Mouse (Mus musculus) embryonic facial prominence, embryonic 12.5 days (tissue): ENCODE measurements around the gene Rtp1. TPM values are rescaled to one million over a fixed set of nuclear protein-coding genes. Genes with fewer than 3 reads are reported as not detected.

Source experiments
- ATAC-seq: fragments of 200-750 bp; cut with Nextera tagmentation; 2 replicates; pipeline ENCODE4 v1.8.0; 2017; ENCODE audit not compliant: insufficient number of reproducible peaks, insufficient read depth, low FRiP score, low TSS enrichment
- H3K27ac ChIP-seq: fragments of 300-500 bp; sonication (generic); 2 replicates; pipeline ENCODE4 v1.5.1; 2016; ENCODE audit warnings: mild to moderate bottlenecking
- H3K27me3 ChIP-seq: fragments of 300-500 bp; sonication (generic); 2 replicates; pipeline ENCODE4 v1.6.1; 2016; ENCODE audit warnings: mild to moderate bottlenecking, moderate library complexity
- H3K36me3 ChIP-seq: fragments of 300-500 bp; sonication (generic); 2 replicates; pipeline ENCODE4 v1.6.1; 2016; ENCODE audit warnings: mild to moderate bottlenecking
- H3K4me1 ChIP-seq: fragments of 300-500 bp; sonication (generic); 2 replicates; pipeline ENCODE4 v1.6.1; 2016
- H3K4me2 ChIP-seq: fragments of 300-500 bp; sonication (generic); replicated peaks from 2 replicates; pipeline ENCODE4 v1.6.1; 2016; ENCODE audit warnings: mild to moderate bottlenecking, moderate library complexity
- H3K4me3 ChIP-seq: fragments of 300-500 bp; sonication (generic); 2 replicates; pipeline ENCODE4 v1.5.1; 2016; ENCODE audit warnings: mild to moderate bottlenecking
- H3K9ac ChIP-seq: fragments of 300-500 bp; sonication (generic); 2 replicates; pipeline ENCODE4 v1.6.1; 2016; ENCODE audit warnings: mild to moderate bottlenecking, moderate library complexity
- H3K9me3 ChIP-seq: fragments of 300-500 bp; sonication (generic); 2 replicates; pipeline ENCODE4 v1.6.1; 2016; ENCODE audit warnings: mild to moderate bottlenecking, moderate library complexity
- WGBS: fragments of 180-500 bp; shearing (Covaris S2); methylation state at CpG from one replicate; pipeline ENCODE4 v1.1.7; 2016; 5-methylcytosine and 5-hydroxymethylcytosine counted together
- polyA plus RNA-seq: library from polyadenylated mRNA; unstranded; fragments of >200 nt; fragmentation: Nextera tagmentation; extraction: Ambion mirVana; gene quantifications from 2 replicates; pipeline ENCODE4 v1.2.1, GENCODE M21; 2016

Rtp1 gene
- polyA plus RNA-seq, 1 experiment from 2014 or later = 0.67 TPM

DNA sequence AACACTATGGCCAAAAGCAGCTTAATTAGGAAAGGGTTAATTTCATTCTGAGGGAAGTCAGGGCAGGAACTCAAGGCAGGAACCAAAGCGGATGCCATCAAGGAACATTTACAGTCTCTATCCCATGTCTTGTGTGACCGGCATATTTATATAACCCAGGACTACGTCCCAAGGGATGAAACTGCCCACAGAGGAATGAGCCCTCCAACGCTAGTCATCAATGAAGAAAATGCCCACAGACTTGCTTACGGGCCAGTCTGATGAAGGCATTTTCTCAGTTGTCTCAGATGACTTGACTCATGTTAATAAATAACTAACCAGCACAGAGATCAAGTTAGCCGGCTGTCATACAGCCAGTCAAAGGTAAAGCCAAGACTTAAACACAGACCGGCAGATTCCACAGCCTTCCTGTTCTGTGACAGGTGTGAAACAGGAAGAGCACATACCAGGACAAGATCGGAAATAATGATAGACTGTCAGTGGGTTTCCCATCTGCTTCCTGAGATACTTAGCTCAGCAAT lies 9.3 kb upstream of the Rtp1 start:
- H3K9me3 ChIP-seq = no peaks in the 10 kb centered on the region
- H3K9ac ChIP-seq = no peak overlapping the region
- ATAC-seq = no peak
- no peaks in the 10 kb centered on the region for H3K27me3 ChIP-seq
- H3K27ac ChIP-seq = no peak overlapping the region
- H3K4me1 ChIP-seq = peaks cover 14% of the 10 kb centered on the region; the same call in 1 of the 2 replicates
- H3K4me3 ChIP-seq = no peak overlapping the region
- no peaks in the 10 kb centered on the region for H3K36me3 ChIP-seq
- H3K4me2 ChIP-seq = no peak overlapping the region
- WGBS = 81% methylated on average over 8 of the region's 8 CpGs

DNA sequence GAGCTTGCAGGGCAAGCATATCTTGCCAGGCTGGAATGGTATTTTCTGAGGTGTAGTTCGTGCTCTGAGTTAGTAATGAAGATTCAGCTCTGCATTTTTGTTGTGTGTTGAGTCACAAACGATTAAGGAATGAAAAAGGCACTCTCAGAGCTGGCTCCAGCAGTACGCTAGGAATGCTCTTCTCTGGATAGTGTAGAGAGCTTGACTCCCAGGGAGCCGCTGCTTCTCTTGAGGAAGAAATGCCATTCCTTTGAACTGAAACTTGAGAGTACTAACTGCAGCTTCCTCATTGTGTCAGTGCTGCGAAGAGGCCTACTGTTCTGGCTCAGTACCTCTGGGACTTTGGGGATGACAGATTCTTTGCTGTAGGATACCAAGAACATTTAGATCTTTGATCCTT lies 5.1 kb upstream of the Rtp1 start:
- 63% methylated on average over 5 of the region's 5 CpGs for WGBS
- no peak overlapping the region for H3K4me3 ChIP-seq
- ATAC-seq = no peak
- no peaks in the 10 kb centered on the region for H3K9me3 ChIP-seq
- H3K27me3 ChIP-seq = no peaks in the 10 kb centered on the region
- no peaks in the 10 kb centered on the region for H3K4me1 ChIP-seq
- no peaks in the 10 kb centered on the region for H3K36me3 ChIP-seq
- H3K27ac ChIP-seq = no peak overlapping the region
- H3K9ac ChIP-seq = no peak overlapping the region
- H3K4me2 ChIP-seq = no peak overlapping the region

DNA sequence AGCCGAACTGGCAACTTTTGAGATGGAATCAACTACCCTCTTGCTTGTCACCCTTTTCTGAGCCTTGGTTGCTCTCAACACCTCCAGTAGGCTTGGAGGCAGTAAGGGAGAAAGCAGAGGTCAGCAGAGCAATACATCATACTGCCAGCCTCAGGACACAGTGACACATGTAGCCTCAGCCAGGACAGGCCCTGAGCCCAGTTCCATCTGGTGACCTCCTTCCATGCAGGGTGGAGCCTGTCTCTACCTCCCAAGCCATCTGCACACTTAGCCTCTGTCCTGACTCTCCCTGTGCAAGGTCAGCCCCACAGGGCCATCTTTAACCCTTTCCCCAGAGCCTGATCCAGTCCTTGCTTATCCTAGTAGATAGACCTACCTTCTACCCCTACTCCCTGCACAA lies 1.2 kb upstream of the Rtp1 start:
- H3K9me3 ChIP-seq = no peaks in the 10 kb centered on the region
- H3K27ac ChIP-seq = no peak overlapping the region
- no peaks in the 10 kb centered on the region for H3K4me1 ChIP-seq
- H3K9ac ChIP-seq = no peak overlapping the region
- H3K4me3 ChIP-seq = no peak overlapping the region
- H3K27me3 ChIP-seq = no peaks in the 10 kb centered on the region
- no peaks in the 10 kb centered on the region for H3K36me3 ChIP-seq
- ATAC-seq = no peak
- H3K4me2 ChIP-seq = no peak overlapping the region
- WGBS = 79% methylated on average over 1 of the region's 1 CpGs

DNA sequence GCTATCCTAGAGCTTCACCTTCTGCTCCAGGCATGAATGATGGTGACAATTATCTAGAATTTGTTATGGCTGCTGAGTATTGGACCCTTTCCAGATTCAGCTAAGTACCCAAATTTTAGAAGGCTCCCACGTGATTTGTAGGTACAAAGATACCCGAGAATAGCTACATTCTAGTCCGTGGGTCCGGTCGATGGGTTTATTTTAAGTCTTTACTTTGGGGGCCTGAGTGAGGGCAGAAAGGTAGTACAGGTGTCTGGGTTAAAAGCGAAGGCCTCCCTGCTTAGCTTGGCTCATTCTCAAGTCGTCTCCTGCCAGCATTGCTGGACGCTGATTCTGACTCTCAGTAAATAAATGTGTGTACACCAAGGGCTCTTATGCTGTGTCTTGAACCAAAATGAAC lies 1.1 kb downstream of the Rtp1 start:
- 78% methylated on average over 8 of the region's 8 CpGs for WGBS
- Histone ChIP-seq H3K4me1 (no peaks in the 10 kb centered on the region), H3K9ac (no peak overlapping the region), H3K4me2 (no peak overlapping the region), H3K9me3 (no peaks in the 10 kb centered on the region), H3K36me3 (no peaks in the 10 kb centered on the region), H3K4me3 (no peak overlapping the region), H3K27me3 (no peaks in the 10 kb centered on the region), H3K27ac (no peak overlapping the region)
- no peak for ATAC-seq

DNA sequence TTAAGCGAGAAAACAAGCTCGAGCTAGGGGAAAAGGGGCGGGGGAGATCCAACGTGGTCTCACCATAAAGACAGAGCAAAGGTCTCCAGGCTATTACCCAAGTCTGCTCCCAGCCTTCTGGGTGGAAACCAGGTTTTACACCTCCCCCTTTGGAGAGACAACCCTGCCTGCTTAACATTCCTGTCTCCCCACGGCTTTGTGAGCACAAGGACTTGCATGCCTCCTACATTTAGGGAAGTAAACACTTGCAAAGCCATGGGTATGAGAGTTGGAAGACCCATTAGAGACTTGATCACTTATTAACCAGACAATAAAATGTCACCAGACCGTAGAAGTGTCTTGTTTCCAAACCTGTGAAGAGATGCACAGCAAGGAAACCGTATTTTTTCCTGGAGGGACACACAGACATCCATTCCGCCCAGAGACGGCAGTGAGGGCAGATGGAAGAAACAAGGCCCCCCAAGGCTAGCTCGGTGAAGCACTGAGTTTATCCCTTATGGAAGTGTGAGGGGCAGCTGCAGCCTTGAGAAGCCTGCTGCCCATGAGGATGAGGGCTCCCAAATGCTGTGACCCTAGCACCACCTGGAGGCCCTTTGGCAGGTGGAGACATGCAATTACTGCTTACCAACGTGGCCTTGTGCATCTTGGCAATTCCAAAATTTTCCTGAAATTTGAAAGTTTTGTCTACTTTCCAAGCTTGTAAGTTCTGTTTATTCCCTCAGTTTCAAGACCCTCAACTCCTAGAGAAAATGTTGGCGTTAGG lies 8.7 kb downstream of the Rtp1 start:
- Histone ChIP-seq H3K27me3 (no peaks in the 10 kb centered on the region), H3K4me3 (no peak overlapping the region), H3K27ac (no peak overlapping the region), H3K9ac (no peak overlapping the region), H3K4me2 (no peak overlapping the region), H3K4me1 (no peaks in the 10 kb centered on the region), H3K36me3 (no peaks in the 10 kb centered on the region), H3K9me3 (no peaks in the 10 kb centered on the region)
- ATAC-seq = no peak
- 71% methylated on average over 12 of the region's 12 CpGs for WGBS

DNA sequence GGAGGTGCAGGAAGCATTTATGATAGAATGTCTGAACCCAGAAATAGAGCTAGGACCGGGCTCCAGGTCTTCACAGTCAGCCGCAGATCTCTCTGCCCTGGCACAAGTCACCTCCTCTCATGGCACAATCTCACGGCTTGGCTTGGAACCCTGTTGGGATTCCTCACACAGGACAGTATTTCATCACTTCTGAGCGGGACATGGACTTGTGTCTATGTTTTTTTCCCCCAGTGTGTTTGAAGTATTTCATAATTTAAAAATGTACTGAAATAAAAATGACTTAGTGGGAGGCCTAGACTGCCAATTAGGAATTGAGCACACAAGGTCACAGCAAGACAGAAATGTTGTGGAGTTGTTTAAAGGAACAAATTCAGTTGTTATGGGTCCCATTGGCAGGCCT lies 15.3 kb downstream of the Rtp1 start:
- no peak overlapping the region for H3K27ac ChIP-seq
- no peaks in the 10 kb centered on the region for H3K27me3 ChIP-seq
- no peaks in the 10 kb centered on the region for H3K9me3 ChIP-seq
- H3K4me2 ChIP-seq = no peak overlapping the region
- H3K4me1 ChIP-seq = no peaks in the 10 kb centered on the region
- no peaks in the 10 kb centered on the region for H3K36me3 ChIP-seq
- WGBS = 94% methylated on average over 4 of the region's 4 CpGs
- no peak overlapping the region for H3K4me3 ChIP-seq
- no peak overlapping the region for H3K9ac ChIP-seq
- ATAC-seq = no peak

DNA sequence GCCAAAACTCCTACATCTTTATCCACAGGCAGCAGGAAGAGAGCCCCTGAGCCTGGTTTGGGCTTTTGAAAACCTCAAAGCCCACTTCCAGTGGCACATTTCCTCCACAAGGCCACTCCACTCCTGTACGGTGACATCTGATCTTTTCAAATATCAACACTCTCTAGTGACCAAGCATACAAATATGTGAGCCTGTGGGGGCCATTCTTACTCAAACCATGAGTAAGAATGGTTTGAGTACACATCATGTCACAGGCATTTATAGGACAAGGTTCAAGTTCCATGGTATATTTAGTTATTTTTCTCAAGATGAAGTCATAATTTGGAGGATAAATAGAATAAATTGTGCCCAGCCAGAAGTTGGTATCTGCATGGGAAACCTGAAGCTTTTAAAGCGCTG lies 21.0 kb downstream of the Rtp1 start:
- Histone ChIP-seq H3K9ac (no peak overlapping the region), H3K4me3 (no peak overlapping the region), H3K36me3 (no peaks in the 10 kb centered on the region), H3K4me2 (no peak overlapping the region), H3K9me3 (no peaks in the 10 kb centered on the region), H3K27me3 (no peaks in the 10 kb centered on the region), H3K27ac (no peak overlapping the region), H3K4me1 (no peaks in the 10 kb centered on the region)
- 79% methylated on average over 2 of the region's 2 CpGs for WGBS
- ATAC-seq = no peak

DNA sequence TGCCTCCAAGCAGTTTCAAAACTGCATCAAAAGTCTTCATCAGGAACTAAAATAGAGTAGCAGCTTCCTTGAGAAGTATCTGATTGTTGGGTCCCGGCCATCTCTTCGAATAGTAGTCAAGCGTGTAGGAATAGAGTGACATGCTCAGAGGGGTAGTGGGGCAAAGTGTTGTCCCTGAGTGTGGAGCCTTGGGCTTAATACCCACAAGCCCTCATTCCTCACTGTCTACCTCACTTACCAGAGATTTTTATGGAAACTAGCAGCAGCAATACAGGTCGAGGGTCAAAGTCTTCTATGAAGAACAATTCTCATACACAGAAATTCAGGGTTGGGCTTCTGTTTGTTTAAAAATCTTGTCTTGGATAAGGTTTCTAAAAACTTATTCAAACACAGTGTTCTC lies 21.9 kb downstream of the Rtp1 start:
- no peaks in the 10 kb centered on the region for H3K4me1 ChIP-seq
- H3K27me3 ChIP-seq = no peaks in the 10 kb centered on the region
- H3K4me3 ChIP-seq = no peak overlapping the region
- H3K4me2 ChIP-seq = no peak overlapping the region
- no peak for ATAC-seq
- H3K36me3 ChIP-seq = no peaks in the 10 kb centered on the region
- WGBS = 92% methylated on average over 4 of the region's 4 CpGs
- no peaks in the 10 kb centered on the region for H3K9me3 ChIP-seq
- H3K9ac ChIP-seq = no peak overlapping the region
- H3K27ac ChIP-seq = no peak overlapping the region

DNA sequence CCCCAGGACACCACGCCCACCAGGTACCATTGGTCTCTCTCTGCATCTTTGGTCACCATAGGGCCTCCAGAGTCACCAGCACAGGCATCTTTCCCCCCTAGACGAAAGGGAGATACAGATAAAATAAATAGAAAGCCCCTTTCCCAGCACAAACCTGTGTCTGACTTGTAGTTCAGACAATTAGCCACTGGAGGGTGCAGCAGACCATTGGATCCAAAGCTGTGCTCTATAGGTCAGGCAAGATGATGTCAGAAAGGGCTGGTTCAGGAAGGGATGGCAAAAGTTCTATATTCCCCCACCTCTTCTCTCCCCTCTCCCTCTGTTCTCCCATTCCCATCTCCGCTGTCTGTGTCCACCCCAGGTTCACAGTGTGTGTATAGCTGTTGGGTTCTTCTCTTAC lies 23.5 kb downstream of the Rtp1 start:
- H3K9ac ChIP-seq = no peak overlapping the region
- ATAC-seq = no peak
- no peak overlapping the region for H3K4me2 ChIP-seq
- no peaks in the 10 kb centered on the region for H3K27me3 ChIP-seq
- WGBS = 18% methylated on average over 3 of the region's 3 CpGs
- H3K4me3 ChIP-seq = no peak overlapping the region
- no peaks in the 10 kb centered on the region for H3K36me3 ChIP-seq
- H3K4me1 ChIP-seq = no peaks in the 10 kb centered on the region
- no peak overlapping the region for H3K27ac ChIP-seq
- no peaks in the 10 kb centered on the region for H3K9me3 ChIP-seq

DNA sequence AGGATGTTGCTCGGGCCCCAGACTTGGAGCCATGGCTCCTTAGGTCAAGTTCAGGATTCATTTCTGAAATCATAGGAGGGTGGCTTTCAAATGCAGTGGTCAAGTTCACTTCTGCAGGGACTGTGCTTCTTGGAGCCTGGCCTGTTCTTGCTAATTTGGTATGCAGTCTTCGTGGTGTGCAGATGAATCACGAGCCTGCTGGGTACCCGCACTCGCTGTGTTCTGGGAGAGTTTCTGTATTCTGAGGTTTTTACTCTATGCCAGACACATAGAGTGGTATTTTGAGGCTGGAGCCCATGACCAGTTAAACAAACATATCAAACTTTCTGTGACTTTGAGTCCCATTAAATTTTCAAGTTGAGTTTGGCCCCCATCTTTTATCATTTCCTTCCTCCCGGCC lies 25.4 kb downstream of the Rtp1 start:
- 82% methylated on average over 6 of the region's 6 CpGs for WGBS
- Histone ChIP-seq H3K4me3 (no peak overlapping the region), H3K9ac (no peak overlapping the region), H3K4me1 (no peaks in the 10 kb centered on the region), H3K9me3 (no peaks in the 10 kb centered on the region), H3K27ac (no peak overlapping the region), H3K4me2 (no peak overlapping the region), H3K27me3 (no peaks in the 10 kb centered on the region), H3K36me3 (no peaks in the 10 kb centered on the region)
- no peak for ATAC-seq

DNA sequence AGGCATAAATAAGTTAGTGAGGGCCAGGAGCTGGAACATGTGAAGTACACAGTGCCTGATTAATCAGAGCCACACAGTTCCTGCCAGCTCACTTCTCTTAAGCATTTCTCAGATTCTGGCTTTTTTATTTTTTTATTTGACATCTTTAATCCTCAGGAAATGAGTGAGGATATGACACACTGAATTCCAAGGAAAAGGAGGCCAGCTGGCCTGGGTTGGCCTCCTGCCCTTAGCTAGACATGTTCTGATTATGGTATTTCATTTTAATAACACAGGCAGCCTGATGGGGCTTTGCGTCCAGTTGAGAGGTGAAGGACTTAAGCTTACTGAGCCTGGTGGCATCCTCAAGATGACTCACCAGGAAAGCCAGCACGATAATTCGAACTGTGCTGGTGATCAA lies 27.6 kb downstream of the Rtp1 start:
- WGBS = 80% methylated on average over 3 of the region's 3 CpGs

DNA sequence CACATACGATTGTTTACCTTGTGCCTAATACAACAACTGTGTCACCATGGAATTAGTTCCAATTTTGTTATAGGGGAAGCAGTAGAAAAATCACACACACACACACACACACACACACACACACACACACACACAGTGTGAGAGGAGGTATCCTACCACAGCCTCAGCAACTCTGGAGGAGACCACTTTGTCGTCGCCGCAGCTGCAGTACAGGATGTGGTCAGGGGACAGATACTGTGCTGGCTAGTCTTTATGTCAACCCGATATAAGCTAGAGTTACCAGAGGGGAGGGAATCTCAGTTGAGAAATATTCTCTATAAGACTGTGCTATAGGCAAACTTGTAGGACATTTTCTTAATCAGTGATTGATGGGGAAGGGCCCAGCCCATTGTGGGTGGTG lies 28.4 kb downstream of the Rtp1 start:
- H3K27me3 ChIP-seq = no peaks in the 10 kb centered on the region
- no peak overlapping the region for H3K27ac ChIP-seq
- H3K4me2 ChIP-seq = no peak overlapping the region
- no peak overlapping the region for H3K4me3 ChIP-seq
- no peaks in the 10 kb centered on the region for H3K36me3 ChIP-seq
- no peak overlapping the region for H3K9ac ChIP-seq
- H3K4me1 ChIP-seq = no peaks in the 10 kb centered on the region
- no peak for ATAC-seq
- H3K9me3 ChIP-seq = no peaks in the 10 kb centered on the region
- 90% methylated on average over 5 of the region's 5 CpGs for WGBS

More for the DNA sequence above, 27.6 kb downstream of the Rtp1 start:
- Histone ChIP-seq H3K4me3 (no peak overlapping the region), H3K4me2 (no peak overlapping the region), H3K4me1 (no peaks in the 10 kb centered on the region), H3K9ac (no peak overlapping the region), H3K27me3 (no peaks in the 10 kb centered on the region), H3K9me3 (no peaks in the 10 kb centered on the region), H3K27ac (no peak overlapping the region), H3K36me3 (no peaks in the 10 kb centered on the region)
- ATAC-seq = no peak
